Mouse (Mus musculus): ENCODE results near the gene Galnt2. TPM values are rescaled to one million over a fixed set of nuclear protein-coding genes. Genes with fewer than 3 reads are reported as not detected.

The Galnt2 gene
- polyA plus RNA-seq, 1 experiment, result 55.5 TPM

DNA sequence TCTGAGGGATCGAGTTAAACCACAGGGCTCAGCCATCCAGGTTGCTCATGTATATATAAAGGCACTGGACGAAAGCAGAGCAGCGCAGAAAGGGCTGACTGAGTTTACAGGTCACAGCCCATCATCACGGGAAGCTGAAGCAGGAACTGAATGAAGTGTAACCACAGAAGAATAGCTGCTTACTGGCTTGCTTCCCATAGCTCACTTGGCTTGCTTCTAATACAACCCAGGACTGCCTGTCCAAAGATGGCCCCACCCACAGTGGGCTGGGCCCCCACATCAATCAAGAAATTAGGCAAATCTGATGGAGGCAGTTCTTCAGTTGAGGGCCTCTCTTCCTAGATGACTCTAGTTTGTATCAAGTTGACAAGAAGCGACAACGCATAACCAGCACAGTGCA is 16.4 kb downstream of the Galnt2 start:
- no peak overlapping the region for H3ac ChIP-seq (ENCODE audit: control insufficient read depth, insufficient read length, low read depth)
- H3K36me3 ChIP-seq (ENCODE audit: control insufficient read depth, insufficient read depth), result peaks cover 12% of the 10 kb centered on the region
- no peak overlapping the region for H3K4me3 ChIP-seq (ENCODE audit: insufficient read depth, poor library complexity, severe bottlenecking)
- H3K79me3 ChIP-seq (ENCODE audit: low read depth), result peaks cover 30% of the 10 kb centered on the region
- no peaks in the 10 kb centered on the region for H3K27me3 ChIP-seq (ENCODE audit: control insufficient read depth, insufficient read depth, insufficient read length)
- no peak for TF ChIP-seq MAX (IDR thresholded peaks at IDR 0.05)
- TF ChIP-seq CEBPB (IDR thresholded peaks at IDR 0.05; ENCODE audit: low read depth), result no peak
- no peak for TF ChIP-seq MYOD1 (IDR thresholded peaks at IDR 0.05; ENCODE audit: control insufficient read depth, insufficient read length, low read depth)
- no peak for TF ChIP-seq USF1 (IDR thresholded peaks at IDR 0.05; ENCODE audit: low read depth)
- TF ChIP-seq CTCF (IDR thresholded peaks at IDR 0.05; ENCODE audit: control insufficient read depth, insufficient read depth, insufficient read length), result no peak
- TF ChIP-seq FOSL1 (IDR thresholded peaks at IDR 0.05; ENCODE audit: insufficient read depth, low read length, poor library complexity, severe bottlenecking), result no peak
- TF ChIP-seq MYOG (IDR thresholded peaks at IDR 0.05; ENCODE audit: control insufficient read depth, extremely low read depth, insufficient read length), result no peak
- H3K79me2 ChIP-seq (ENCODE audit: control insufficient read depth, insufficient read depth), result peaks cover 96% of the 10 kb centered on the region

DNA sequence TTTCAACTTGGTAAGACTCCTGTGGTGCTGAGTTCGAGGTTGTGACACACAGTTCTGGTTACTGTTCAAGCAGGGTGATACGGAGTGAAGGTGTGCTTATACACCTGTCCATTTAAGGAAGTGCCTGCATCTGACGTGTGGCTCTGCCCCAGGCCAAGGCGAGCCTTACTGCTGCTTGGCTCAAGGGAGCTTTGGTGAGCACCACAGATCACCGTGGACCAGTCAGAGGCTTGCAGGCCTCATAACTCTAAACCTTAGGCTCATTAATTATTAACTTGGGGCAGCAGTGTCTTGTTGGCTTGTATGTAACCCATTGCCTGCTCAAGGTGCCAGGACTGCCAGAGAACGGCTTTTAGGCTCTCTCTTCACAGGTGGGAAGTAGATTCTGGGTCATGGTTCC is 17.5 kb downstream of the Galnt2 start:
- Histone ChIP-seq H3K36me3 (ENCODE audit: control insufficient read depth, insufficient read depth) (peaks cover 12% of the 10 kb centered on the region), H3ac (ENCODE audit: control insufficient read depth, insufficient read length, low read depth) (no peak overlapping the region), H3K27me3 (ENCODE audit: control insufficient read depth, insufficient read depth, insufficient read length) (no peaks in the 10 kb centered on the region), H3K79me3 (ENCODE audit: low read depth) (peaks cover 24% of the 10 kb centered on the region), H3K79me2 (ENCODE audit: control insufficient read depth, insufficient read depth) (peaks cover 93% of the 10 kb centered on the region), H3K4me3 (ENCODE audit: insufficient read depth, poor library complexity, severe bottlenecking) (no peak overlapping the region)
- TF ChIP-seq MYOD1 (IDR thresholded peaks at IDR 0.05; ENCODE audit: control insufficient read depth, insufficient read length, low read depth) (no peak), CEBPB (IDR thresholded peaks at IDR 0.05; ENCODE audit: low read depth) (no peak), MAX (IDR thresholded peaks at IDR 0.05) (no peak), MYOG (IDR thresholded peaks at IDR 0.05; ENCODE audit: control insufficient read depth, extremely low read depth, insufficient read length) (no peak), CTCF (IDR thresholded peaks at IDR 0.05; ENCODE audit: control insufficient read depth, insufficient read depth, insufficient read length) (no peak), USF1 (IDR thresholded peaks at IDR 0.05; ENCODE audit: low read depth) (no peak), FOSL1 (IDR thresholded peaks at IDR 0.05; ENCODE audit: insufficient read depth, low read length, poor library complexity, severe bottlenecking) (no peak)

DNA sequence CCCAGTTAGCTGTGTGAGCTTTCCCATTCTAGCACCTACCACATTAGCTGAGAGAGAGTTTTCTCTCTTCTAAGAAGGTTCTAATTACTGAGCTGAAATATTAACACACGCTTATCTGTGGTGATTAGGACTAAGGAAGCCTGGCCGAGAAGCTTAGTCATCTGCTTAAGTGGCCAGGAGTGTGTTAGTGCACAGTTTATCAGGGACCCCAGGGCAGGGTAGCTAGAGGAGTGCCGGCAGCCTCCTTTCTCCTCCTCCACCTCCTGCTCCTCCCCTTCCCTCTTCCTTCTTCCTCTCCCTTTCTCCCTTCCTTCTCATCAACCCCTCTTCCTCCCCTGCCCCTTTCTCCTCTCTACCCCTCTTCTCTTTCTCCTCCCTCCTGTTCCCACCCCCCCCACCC is 19.1 kb downstream of the Galnt2 start:
- Histone ChIP-seq H3ac (ENCODE audit: control insufficient read depth, insufficient read length, low read depth) (no peak overlapping the region), H3K79me3 (ENCODE audit: low read depth) (peaks cover 22% of the 10 kb centered on the region), H3K4me3 (ENCODE audit: insufficient read depth, poor library complexity, severe bottlenecking) (no peak overlapping the region), H3K27me3 (ENCODE audit: control insufficient read depth, insufficient read depth, insufficient read length) (no peaks in the 10 kb centered on the region), H3K36me3 (ENCODE audit: control insufficient read depth, insufficient read depth) (peaks cover 11% of the 10 kb centered on the region), H3K79me2 (ENCODE audit: control insufficient read depth, insufficient read depth) (peaks cover 87% of the 10 kb centered on the region)
- no peak for TF ChIP-seq USF1 (IDR thresholded peaks at IDR 0.05; ENCODE audit: low read depth)
- no peak for TF ChIP-seq CTCF (IDR thresholded peaks at IDR 0.05; ENCODE audit: control insufficient read depth, insufficient read depth, insufficient read length)
- TF ChIP-seq MYOD1 (IDR thresholded peaks at IDR 0.05; ENCODE audit: control insufficient read depth, insufficient read length, low read depth), result no peak
- no peak for TF ChIP-seq CEBPB (IDR thresholded peaks at IDR 0.05; ENCODE audit: low read depth)
- no peak for TF ChIP-seq FOSL1 (IDR thresholded peaks at IDR 0.05; ENCODE audit: insufficient read depth, low read length, poor library complexity, severe bottlenecking)
- no peak for TF ChIP-seq MYOG (IDR thresholded peaks at IDR 0.05; ENCODE audit: control insufficient read depth, extremely low read depth, insufficient read length)
- TF ChIP-seq MAX (IDR thresholded peaks at IDR 0.05), result no peak

DNA sequence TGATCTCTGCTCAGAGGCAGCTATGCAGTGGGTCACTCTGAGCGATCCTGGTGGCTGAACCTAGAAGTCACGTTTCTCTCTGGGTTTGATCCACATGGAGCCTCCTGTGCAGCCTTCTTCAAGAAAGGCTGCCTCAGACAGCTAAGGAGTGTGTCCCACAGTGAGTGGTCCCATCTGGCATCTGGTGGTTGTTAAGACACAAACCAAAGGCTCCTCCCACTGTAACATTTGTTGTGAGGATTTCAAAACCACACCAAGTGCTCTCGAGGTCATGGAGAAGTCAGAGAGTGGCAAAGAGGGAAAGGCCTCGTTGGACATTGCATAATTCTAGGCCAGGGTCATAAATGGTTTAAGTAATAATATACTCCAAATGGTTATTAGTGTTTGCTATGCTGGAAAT is 19.6 kb downstream of the Galnt2 start:
- TF ChIP-seq CEBPB (IDR thresholded peaks at IDR 0.05; ENCODE audit: low read depth) (peak; percentile 74), FOSL1 (IDR thresholded peaks at IDR 0.05; ENCODE audit: insufficient read depth, low read length, poor library complexity, severe bottlenecking) (no peak), MYOG (IDR thresholded peaks at IDR 0.05; ENCODE audit: control insufficient read depth, extremely low read depth, insufficient read length) (no peak), USF1 (IDR thresholded peaks at IDR 0.05; ENCODE audit: low read depth) (no peak), CTCF (IDR thresholded peaks at IDR 0.05; ENCODE audit: control insufficient read depth, insufficient read depth, insufficient read length) (no peak), MYOD1 (IDR thresholded peaks at IDR 0.05; ENCODE audit: control insufficient read depth, insufficient read length, low read depth) (no peak), MAX (IDR thresholded peaks at IDR 0.05) (no peak)
- peaks cover 7% of the 10 kb centered on the region for H3K36me3 ChIP-seq (ENCODE audit: control insufficient read depth, insufficient read depth)
- H3K79me3 ChIP-seq (ENCODE audit: low read depth), result peaks cover 25% of the 10 kb centered on the region
- H3ac ChIP-seq (ENCODE audit: control insufficient read depth, insufficient read length, low read depth), result no peak overlapping the region
- peaks cover 87% of the 10 kb centered on the region for H3K79me2 ChIP-seq (ENCODE audit: control insufficient read depth, insufficient read depth)
- H3K4me3 ChIP-seq (ENCODE audit: insufficient read depth, poor library complexity, severe bottlenecking), result no peak overlapping the region
- no peaks in the 10 kb centered on the region for H3K27me3 ChIP-seq (ENCODE audit: control insufficient read depth, insufficient read depth, insufficient read length)

DNA sequence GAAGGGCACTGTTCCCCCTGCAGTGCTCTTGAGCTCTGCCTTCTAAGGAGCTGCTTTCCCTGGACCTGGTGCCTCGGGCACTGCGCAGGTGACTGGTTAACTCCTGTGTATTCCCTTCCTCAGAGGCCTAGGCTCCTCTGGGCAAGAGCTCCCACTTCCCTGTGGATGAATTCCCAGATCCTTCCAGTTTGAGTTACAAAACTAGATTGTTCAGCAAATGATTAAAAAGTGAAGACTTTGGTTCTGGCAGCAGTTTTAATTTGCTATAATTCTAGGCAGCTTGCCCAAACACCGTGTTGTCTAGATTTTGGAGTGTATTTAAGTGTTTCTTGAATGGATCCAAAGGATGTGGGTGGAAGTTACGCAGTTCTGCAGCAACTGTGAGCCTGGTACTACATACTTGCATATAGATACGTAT is 21.4 kb downstream of the Galnt2 start:
- Histone ChIP-seq H3K27me3 (ENCODE audit: control insufficient read depth, insufficient read depth, insufficient read length) (no peaks in the 10 kb centered on the region), H3K79me3 (ENCODE audit: low read depth) (peaks cover 26% of the 10 kb centered on the region), H3K79me2 (ENCODE audit: control insufficient read depth, insufficient read depth) (peaks cover 87% of the 10 kb centered on the region), H3K36me3 (ENCODE audit: control insufficient read depth, insufficient read depth) (no peaks in the 10 kb centered on the region), H3K4me3 (ENCODE audit: insufficient read depth, poor library complexity, severe bottlenecking) (no peak overlapping the region), H3ac (ENCODE audit: control insufficient read depth, insufficient read length, low read depth) (no peak overlapping the region)
- TF ChIP-seq MAX (IDR thresholded peaks at IDR 0.05) (no peak), CEBPB (IDR thresholded peaks at IDR 0.05; ENCODE audit: low read depth) (no peak), FOSL1 (IDR thresholded peaks at IDR 0.05; ENCODE audit: insufficient read depth, low read length, poor library complexity, severe bottlenecking) (no peak), CTCF (IDR thresholded peaks at IDR 0.05; ENCODE audit: control insufficient read depth, insufficient read depth, insufficient read length) (no peak), USF1 (IDR thresholded peaks at IDR 0.05; ENCODE audit: low read depth) (no peak)

DNA sequence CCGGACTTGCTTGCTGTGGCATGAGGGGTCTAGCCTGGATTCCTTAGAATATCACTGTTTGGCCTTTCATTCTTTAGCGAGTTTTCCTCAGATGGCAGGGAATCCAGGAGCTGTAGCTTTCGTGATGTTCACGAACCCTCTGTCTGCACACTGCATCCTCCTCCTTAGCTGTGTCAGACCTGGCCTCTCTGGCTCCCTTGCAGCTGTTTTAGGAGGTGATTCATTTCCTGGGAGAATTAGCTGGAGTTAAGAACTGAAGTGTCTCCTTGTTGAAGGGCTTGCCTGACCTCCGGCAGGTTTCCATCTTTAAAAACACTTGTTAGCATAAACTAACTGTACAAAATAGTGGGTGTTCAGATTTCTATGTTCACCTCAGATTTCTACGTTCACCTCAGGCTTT is 22.7 kb downstream of the Galnt2 start:
- peaks cover 87% of the 10 kb centered on the region for H3K79me2 ChIP-seq (ENCODE audit: control insufficient read depth, insufficient read depth)
- no peaks in the 10 kb centered on the region for H3K36me3 ChIP-seq (ENCODE audit: control insufficient read depth, insufficient read depth)
- no peak overlapping the region for H3K4me3 ChIP-seq (ENCODE audit: insufficient read depth, poor library complexity, severe bottlenecking)
- peak overlapping the region; percentile 39 for H3ac ChIP-seq (ENCODE audit: control insufficient read depth, insufficient read length, low read depth)
- TF ChIP-seq FOSL1 (IDR thresholded peaks at IDR 0.05; ENCODE audit: insufficient read depth, low read length, poor library complexity, severe bottlenecking), result peak; percentile 1
- TF ChIP-seq MYOD1 (IDR thresholded peaks at IDR 0.05; ENCODE audit: control insufficient read depth, insufficient read length, low read depth), result peak; percentile 92
- no peak for TF ChIP-seq MAX (IDR thresholded peaks at IDR 0.05)
- no peak for TF ChIP-seq CEBPB (IDR thresholded peaks at IDR 0.05; ENCODE audit: low read depth)
- TF ChIP-seq MYOG (IDR thresholded peaks at IDR 0.05; ENCODE audit: control insufficient read depth, extremely low read depth, insufficient read length), result no peak
- H3K79me3 ChIP-seq (ENCODE audit: low read depth), result peaks cover 34% of the 10 kb centered on the region
- no peaks in the 10 kb centered on the region for H3K27me3 ChIP-seq (ENCODE audit: control insufficient read depth, insufficient read depth, insufficient read length)

Measured in C2C12 (cell line).